Mouse (Mus musculus): ENCODE results near the gene Cldn2. TPM values are rescaled to one million over a fixed set of nuclear protein-coding genes. Genes with fewer than 3 reads are reported as not detected.
"Not testable (repeated sequence)": the region's sequence is repeated elsewhere in the genome, so short reads cannot be mapped to it uniquely, and the experiment has no call there.

Gene Cldn2
- under 1 TPM; 0.44 to 0.57 TPM for total RNA-seq (2021)
- long read RNA-seq, experiment 1: 0 reads
- long read RNA-seq, experiment 2: 0 reads

GRCm38 (mm10) chrX:139800406-139800878 lies at the start of gene Cldn2:
TSS of gene Cldn2 (plus strand) at chrX:139800828.
- H3K27ac ChIP-seq: no peak within 1 kb of the TSS
- DNase-seq (ENCODE audit: extremely low spot score in 1 of 2, low spot score in 2 of 2): no peak
- intact Hi-C loops (cut with DNase I): no loop called here

GRCm38 (mm10) chrX:139751855-139752254 lies 48.8 kb upstream of the Cldn2 start:
- intact Hi-C loops (cut with DNase I): no loop called here
- Histone ChIP-seq H3K27ac (no peak overlapping the region), H3K4me3 (no peak overlapping the region)
- peak in 1 of 2 experiments; percentile 20 for DNase-seq (ENCODE audit: extremely low spot score in 1 of 2, low spot score in 2 of 2)
- peak; percentile 65 for TF ChIP-seq CTCF (IDR thresholded peaks at IDR 0.05)

More at GRCm38 (mm10) chrX:139800406-139800878, at the start of gene Cldn2:
- TF ChIP-seq CTCF (IDR thresholded peaks at IDR 0.05): no peak
- no peak within 1 kb of the TSS for H3K4me3 ChIP-seq

- DNase-seq (ENCODE audit: extremely low spot score in 1 of 2, low spot score in 2 of 2); H3K4me3 ChIP-seq; H3K27ac ChIP-seq; intact Hi-C loops (cut with DNase I): not testable (repeated sequence)
Measured at GRCm38 (mm10) chrX:139758634-139759033, 42.0 kb upstream of the Cldn2 start.

- intact Hi-C loops (cut with DNase I): loop anchor here (2.0 kb wide), 2 partner anchors 344 to 392 kb away; no protein-coding TSS in a partner anchor
- DNase-seq (ENCODE audit: extremely low spot score in 1 of 2, low spot score in 2 of 2): no peak
Measured at GRCm38 (mm10) chrX:139762546-139762945, 38.1 kb upstream of the Cldn2 start.

GRCm38 (mm10) chrX:139769975-139770637 lies 30.5 kb upstream of the Cldn2 start:
- no peak for DNase-seq (ENCODE audit: extremely low spot score in 1 of 2, low spot score in 2 of 2)
- no peak overlapping the region for H3K27ac ChIP-seq
- H3K4me3 ChIP-seq: no peak overlapping the region
- intact Hi-C loops (cut with DNase I): no loop called here
- TF ChIP-seq CTCF (IDR thresholded peaks at IDR 0.05): no peak

More at GRCm38 (mm10) chrX:139762546-139762945, 38.1 kb upstream of the Cldn2 start:
- no peak overlapping the region for H3K27ac ChIP-seq
- H3K4me3 ChIP-seq: no peak overlapping the region
- TF ChIP-seq CTCF (IDR thresholded peaks at IDR 0.05): peak; percentile 69

- peak; percentile 17 to 25 for DNase-seq (ENCODE audit: extremely low spot score in 1 of 2, low spot score in 2 of 2)
- Histone ChIP-seq H3K4me3 (no peak overlapping the region), H3K27ac (no peak overlapping the region)
- intact Hi-C loops (cut with DNase I): loop anchor here (2.0 kb wide), 1 partner anchor 58 kb away; no protein-coding TSS in a partner anchor
- peak; percentile 63 for TF ChIP-seq CTCF (IDR thresholded peaks at IDR 0.05)
Measured at GRCm38 (mm10) chrX:139774309-139775083, 26.1 kb upstream of the Cldn2 start.

GRCm38 (mm10) chrX:139775084-139775612 lies 25.5 kb upstream of the Cldn2 start:
- Histone ChIP-seq H3K27ac (no peak overlapping the region), H3K4me3 (no peak overlapping the region)
- no peak for TF ChIP-seq CTCF (IDR thresholded peaks at IDR 0.05)
- no peak for DNase-seq (ENCODE audit: extremely low spot score in 1 of 2, low spot score in 2 of 2)
- intact Hi-C loops (cut with DNase I): loop anchor here (2.0 kb wide), 1 partner anchor 58 kb away; no protein-coding TSS in a partner anchor

GRCm38 (mm10) chrX:139777357-139777756 lies 23.3 kb upstream of the Cldn2 start:
- intact Hi-C loops (cut with DNase I): no loop called here

GRCm38 (mm10) chrX:139778886-139779285 lies 21.7 kb upstream of the Cldn2 start:
- TF ChIP-seq CTCF (IDR thresholded peaks at IDR 0.05): no peak
- H3K27ac ChIP-seq: no peak overlapping the region
- no peak for DNase-seq (ENCODE audit: extremely low spot score in 1 of 2, low spot score in 2 of 2)
- no peak overlapping the region for H3K4me3 ChIP-seq
- intact Hi-C loops (cut with DNase I): no loop called here

More at GRCm38 (mm10) chrX:139777357-139777756, 23.3 kb upstream of the Cldn2 start:
- TF ChIP-seq CTCF (IDR thresholded peaks at IDR 0.05): no peak
- H3K4me3 ChIP-seq: no peak overlapping the region
- DNase-seq (ENCODE audit: extremely low spot score in 1 of 2, low spot score in 2 of 2): no peak
- H3K27ac ChIP-seq: no peak overlapping the region

- DNase-seq (ENCODE audit: extremely low spot score in 1 of 2, low spot score in 2 of 2): no peak
- no peak for TF ChIP-seq CTCF (IDR thresholded peaks at IDR 0.05)
- H3K27ac ChIP-seq: no peak overlapping the region
- intact Hi-C loops (cut with DNase I): no loop called here
- H3K4me3 ChIP-seq: no peak overlapping the region
Measured at GRCm38 (mm10) chrX:139779401-139779800, 21.2 kb upstream of the Cldn2 start.

GRCm38 (mm10) chrX:139780988-139781387 lies 19.6 kb upstream of the Cldn2 start:
- no peak for DNase-seq (ENCODE audit: extremely low spot score in 1 of 2, low spot score in 2 of 2)
- intact Hi-C loops (cut with DNase I): loop anchor here (5.0 kb wide), 1 partner anchor 36 kb away; no protein-coding TSS in a partner anchor
- Histone ChIP-seq H3K4me3 (no peak overlapping the region), H3K27ac (no peak overlapping the region)
- no peak for TF ChIP-seq CTCF (IDR thresholded peaks at IDR 0.05)

- DNase-seq (ENCODE audit: extremely low spot score in 1 of 2, low spot score in 2 of 2): no peak
- intact Hi-C loops (cut with DNase I): loop anchor here (5.0 kb wide), 1 partner anchor 36 kb away; no protein-coding TSS in a partner anchor
- no peak for TF ChIP-seq CTCF (IDR thresholded peaks at IDR 0.05)
- no peak overlapping the region for H3K27ac ChIP-seq
- no peak overlapping the region for H3K4me3 ChIP-seq
Measured at GRCm38 (mm10) chrX:139781563-139781962, 19.1 kb upstream of the Cldn2 start.
